Mouse (Mus musculus) ES-CJ7 (cell line): ENCODE results near the gene Stard9.

ENCODE experiments used
- DNase-seq: peaks from one replicate; pipeline ENCODE4 v3.0.0; 2011; ENCODE audit warnings: low read depth, low spot score

Gene Stard9

DNA sequence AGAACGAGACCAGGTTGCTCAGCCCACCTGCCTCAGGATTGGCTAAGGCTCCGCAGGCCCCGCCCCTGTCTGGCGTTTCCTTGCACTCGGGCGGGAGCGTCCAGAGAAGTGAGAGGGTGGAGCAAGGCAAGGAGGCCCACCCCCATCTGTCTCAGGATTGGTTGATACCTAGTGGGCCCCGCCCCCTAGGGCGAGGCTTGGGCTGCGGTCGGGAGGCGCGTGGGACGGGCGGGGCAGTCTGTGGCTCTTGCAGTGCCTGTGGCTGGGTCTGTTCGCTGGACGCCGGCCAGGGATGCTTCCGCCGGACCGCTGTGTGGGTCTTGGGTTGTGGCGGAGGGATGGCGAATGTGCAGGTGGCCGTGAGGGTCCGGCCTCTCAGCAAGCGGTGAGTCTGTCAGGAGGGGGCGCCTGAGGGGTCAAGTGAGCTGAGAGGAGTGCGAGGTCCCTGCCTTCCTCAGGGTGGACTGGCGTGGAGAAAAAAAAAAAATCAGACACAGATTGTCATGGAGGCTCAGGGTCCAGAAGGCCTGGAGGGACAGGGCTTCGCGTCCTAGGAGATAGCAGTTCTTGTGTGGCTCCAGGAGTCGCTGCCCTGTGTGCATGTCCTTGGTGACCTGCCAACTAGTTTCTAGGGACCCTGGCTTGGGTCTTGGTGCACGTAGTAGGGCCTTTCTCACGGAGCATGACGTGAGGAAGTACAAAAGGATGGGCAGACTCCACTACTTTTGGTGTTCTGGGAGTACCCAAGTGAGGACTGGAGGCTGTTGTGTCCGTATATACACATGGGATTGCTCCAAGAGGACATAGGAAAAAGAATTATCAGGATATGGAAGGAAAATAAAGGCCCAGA is at the start of gene Stard9:
Stard9 (plus strand) TSS at position 236 of the 850 bp plus-strand sequence.
- peak; percentile 98 for DNase-seq

DNA sequence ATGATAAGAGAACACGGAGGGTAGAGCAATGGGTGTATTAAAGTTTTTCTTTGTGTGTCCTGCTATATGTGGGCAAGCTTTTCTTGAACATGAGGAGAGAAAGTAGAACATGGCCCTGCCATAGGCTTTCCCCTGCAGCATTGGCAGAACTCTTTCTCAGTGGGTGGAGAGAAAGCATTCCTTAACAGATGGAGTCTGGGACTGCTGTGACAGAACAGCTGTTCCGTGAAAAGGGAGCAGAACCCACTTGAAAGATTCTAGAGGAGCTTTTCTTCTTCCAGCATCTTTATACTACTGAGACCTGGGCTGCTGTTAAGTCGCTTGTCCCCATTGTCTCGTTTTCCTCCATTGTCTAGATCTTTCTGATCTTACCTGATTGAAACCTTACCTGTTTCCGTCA is 39.2 kb upstream of the Stard9 start:
- no peak for DNase-seq

DNA sequence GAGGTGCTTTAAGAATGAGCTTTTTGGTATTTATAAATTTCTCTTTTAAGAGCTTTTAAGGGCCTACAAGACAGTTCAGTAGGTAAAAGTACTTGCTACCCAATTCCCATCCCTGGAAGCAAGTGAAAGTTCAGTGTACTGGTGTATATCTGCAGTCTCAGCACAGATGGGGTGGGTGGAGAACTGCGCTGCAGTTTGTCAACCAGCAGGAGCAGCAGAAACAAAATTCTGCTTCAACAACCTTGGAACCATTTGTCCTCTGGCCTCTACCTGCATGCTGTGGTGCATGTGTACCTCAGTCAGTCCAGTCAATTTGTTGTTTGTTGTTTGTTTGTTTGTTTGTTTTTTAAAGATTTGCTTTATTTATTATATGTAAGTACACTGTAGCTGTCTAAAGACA is 36.7 kb upstream of the Stard9 start:
- DNase-seq, result peak; percentile 21

DNA sequence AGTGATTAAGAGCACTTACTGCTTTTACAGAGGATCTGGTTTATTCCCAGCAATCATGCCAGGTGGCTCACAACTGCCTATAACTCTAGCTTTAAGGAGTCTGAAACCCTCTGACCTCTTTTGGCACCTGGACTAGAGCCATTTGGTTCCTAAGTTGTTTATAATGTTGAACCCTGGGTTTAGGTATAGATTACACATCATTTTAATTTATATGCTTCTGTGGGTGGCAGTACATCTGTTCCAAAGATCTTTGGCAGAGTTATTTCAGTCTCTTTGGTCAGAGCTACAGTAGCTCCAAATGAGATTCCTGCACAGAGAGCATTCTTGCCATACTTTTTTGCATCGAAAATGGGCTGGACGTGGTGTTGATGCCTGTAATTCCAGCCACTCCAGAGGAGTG is 31.2 kb upstream of the Stard9 start:
- no peak for DNase-seq

DNA sequence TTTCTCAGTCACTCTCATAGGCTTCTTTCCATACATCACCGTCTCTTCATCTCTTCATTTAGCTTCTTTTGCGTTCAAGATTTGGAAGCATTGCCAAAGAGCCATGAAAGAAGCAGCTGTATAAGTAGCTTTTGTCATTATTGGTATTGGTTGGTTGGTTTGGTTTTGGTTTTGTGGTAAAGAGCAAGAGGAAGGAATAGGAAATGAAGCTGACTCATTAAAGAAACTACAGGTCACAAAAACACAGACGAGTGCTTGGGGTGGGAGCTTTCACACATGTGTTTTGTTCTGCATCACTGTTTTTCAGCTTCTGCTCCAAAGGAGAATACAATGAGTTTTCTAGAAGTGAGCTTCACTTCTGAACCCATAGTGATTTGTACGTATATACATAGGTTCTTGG is 29.4 kb upstream of the Stard9 start:
- no peak for DNase-seq

DNA sequence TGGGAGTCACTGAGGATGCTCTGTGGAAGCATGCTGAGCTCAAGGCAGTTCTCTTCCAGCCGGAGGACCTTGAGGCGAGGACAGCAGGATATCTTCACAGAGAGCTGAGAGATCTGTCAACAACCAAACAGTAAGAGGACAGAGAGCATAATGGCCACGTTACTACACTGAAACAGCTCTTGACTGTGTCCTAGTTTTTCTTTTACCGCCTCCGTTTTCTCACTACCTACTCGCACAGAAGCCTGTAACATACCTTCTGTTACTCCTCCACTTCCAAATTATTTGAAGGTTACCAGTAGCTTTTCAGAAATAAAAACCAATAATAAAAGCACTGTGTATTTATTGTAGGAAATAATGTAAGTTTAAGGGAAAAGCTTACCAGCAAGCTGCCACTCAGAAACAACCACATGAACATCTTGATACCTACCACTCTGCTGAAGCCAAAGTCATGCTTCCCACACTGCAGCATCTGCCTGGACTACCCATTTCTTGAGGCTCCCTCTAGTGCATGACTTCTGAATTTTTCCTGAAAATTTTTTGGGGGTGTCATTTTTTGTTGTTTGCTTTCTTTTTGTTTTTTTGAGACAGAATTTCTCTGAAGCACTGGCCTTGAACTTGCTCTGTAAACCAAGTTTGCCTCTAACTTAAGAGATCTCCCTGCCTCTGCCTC is 22.8 kb upstream of the Stard9 start:
- DNase-seq, result no peak

DNA sequence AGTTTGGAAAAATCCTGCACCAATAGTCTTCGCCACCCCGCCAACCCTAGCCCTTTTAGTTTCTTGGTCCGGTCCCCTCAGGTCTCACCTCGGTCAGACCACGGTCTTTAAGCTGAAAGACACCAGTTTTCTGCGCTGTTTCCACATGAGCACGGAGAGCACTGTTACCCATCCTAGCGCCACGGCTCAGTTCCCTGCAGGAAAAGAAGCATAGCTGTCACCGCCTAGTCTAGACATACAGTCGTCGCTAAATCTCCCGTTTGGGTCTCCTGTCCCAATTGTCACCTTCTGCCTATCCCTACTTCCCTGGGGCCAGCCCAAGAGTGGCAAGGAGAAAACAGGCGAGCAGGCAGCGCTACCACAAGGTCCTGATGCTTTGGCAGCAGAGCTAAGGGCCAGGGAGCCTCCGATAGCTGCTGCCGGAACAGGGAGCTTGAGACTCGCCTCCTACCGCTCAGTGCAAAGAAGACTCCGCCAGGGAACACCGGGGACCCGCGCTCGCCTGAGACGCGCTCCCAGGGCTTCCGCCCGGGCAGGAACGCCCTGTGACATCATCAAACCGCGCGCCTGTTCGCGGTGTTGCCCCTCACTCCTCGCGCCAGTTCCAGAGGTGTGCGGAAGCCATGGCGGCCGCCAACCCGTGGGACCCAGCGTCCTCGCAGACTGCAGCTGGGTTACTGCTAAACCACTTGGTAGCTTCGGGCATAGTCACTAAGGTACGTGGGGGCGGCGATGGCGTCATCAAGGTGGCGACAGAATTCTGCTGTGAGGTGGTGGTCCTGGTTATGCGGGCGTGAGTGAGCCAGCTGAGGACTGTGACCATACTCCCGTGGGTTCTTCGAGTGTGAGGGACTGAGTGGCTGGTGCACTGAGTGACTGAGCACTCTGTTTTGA is 19.8 kb upstream of the Stard9 start, which contains the start of the genes Haus2 and Lrrc57:
Haus2 (plus strand) TSS at position 554 of the 894 bp plus-strand sequence.
Lrrc57 (minus strand) TSS at position 691 of the 894 bp plus-strand sequence.
- DNase-seq, result peak; percentile 93

DNA sequence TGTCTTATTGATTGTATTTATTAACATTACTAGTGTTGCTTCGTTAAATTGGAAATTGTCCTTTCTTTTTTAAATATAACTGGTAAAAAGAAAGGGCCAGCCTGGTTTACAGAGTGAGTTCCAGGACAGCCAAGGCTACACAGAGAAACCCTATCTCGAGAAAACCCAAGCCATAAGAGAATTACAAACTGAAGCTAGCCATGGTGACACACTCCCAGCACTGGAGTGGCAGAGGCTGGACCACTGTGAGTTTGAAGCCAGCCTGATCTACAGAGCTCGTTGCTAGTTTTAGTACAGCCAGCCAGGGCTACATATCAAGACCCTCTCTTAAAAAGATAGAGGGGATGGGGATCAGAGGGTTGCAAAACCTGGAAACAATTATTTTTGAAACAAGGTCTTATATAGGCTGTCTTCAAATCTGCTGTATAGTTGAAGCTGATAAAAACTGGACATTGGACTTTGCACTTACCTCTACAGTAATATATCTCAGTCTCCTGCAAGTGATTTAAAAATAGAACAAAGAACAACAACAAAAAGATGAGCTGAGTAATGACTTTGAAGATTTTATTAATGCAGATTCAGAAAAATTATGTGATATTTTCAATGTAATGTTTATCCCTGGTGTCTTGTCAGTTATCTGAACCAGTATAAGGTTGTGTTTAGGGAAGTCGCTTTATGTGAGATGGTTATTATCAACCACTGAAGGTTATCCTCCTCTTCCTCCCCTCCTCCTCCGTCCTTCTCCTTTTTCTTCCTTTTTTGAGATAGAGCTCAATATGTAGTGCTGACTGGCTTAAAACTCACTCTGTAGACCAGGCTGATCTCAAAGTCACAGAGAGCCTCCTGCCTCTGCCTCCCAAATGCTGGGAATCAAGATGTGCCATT is 12.4 kb upstream of the Stard9 start:
- DNase-seq, result no peak

DNA sequence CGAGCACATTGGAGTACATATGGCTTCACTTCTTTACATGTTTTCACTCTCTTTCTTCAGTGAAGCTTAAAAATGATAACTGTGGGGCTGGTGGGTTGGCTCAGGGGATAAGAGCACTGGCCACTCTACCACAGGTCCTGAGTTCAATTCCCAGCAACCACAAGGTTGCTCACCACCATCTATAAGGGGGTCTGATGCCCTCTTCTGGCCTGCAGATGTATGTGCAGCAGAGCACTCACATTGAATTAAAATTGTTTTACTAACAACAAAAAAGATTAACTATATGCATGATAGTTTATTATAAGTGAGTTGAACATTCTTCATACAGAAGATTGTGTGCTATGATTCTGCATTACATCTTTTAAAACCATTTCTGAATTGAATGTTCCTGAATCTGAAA is 9.4 kb upstream of the Stard9 start:
- DNase-seq, result peak; percentile 14

DNA sequence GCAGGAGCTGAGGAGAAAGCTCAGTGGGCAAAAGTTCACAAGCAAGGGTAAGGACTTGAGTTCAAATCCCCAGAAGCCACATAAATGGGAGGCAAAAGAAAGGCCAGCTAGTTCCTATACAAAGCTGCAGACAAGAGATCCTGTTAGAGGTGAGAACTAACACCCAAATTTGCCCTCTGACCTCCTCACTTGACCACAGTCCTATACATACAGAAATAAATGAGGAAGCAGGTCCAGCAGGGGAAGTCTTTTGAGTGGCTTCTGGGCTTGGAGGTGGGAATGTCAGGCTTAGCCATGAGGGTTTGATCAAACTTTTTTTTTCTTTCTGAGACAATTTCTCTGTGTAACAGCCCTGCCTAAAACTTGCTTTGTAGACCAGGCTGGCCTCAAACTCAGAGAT is 6.0 kb upstream of the Stard9 start:
- DNase-seq, result no peak

DNA sequence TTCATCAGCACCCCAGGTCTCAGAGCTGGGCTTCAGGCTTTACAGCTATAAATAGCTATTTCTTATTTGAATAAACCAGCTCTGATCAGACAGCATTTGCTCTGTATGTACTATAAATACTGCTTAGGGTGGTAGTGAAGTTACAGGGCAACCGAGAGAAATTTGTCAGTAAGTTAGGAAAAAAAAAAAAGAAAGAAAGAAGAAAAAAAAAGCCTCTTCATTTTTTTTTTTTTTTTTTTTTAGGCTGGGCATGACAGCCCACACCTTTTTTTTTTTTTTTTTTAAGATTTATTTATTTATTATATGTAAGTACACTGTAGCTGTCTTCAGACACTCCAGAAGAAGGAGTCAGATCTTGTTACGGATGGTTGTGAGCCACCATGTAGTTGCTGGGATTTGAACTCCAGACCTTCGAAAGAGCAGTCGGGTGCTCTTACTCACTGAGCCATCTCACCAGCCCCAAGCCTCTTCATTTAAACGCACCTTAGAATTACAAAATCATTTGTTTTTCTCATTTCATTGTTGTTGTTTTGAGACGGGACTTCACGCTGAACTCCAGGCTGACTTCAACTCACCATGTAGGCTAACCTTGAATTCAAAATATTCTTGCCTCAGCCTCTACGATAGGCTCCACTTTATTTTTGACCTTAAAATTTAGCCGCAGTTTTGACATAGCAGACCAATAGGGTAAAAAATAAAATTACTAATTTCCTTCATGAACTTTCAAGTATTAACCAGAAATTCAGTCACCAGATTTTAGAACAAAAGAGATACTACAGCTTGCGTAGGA is 650 bp upstream of the Stard9 start:
- no peak for DNase-seq

DNA sequence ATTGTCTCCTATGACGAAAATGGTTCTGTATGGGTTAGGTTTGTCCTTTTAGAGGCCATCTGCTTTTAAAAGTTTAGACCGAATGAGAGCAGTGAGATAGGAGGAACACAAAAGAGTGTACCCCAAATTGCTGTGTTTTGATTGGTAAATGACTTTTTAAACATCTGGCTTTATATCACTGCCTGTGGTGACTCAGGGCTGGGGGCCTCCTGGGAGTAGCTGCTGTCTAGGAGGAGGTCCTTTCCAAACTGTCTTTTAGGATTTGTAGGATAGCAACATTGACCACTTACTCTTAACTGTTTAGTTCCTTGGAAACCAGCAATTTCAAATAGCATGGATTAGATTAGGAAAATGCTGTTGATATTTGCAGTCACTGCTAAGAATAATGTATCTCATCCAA is 1.3 kb downstream of the Stard9 start:
- DNase-seq, result no peak

DNA sequence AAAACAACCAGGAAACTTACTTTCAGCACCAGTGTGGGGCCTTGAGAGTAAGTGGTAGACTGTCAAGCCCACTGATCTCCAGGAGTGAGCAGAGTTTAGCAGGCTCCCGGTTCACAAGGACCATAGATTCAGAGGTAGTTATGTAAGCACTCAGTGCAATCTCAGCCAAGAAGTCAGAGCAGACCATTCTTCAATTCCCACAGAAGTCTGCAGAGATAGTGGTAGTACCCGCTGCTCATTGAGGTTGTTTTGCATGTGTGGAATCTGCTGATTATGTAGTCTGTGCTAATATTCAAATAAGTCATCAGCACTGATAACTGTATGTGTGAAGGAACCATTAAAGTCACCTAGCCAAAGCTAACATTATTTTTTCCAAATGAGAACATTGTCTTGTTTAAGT is 1.7 kb downstream of the Stard9 start:
- DNase-seq, result no peak

DNA sequence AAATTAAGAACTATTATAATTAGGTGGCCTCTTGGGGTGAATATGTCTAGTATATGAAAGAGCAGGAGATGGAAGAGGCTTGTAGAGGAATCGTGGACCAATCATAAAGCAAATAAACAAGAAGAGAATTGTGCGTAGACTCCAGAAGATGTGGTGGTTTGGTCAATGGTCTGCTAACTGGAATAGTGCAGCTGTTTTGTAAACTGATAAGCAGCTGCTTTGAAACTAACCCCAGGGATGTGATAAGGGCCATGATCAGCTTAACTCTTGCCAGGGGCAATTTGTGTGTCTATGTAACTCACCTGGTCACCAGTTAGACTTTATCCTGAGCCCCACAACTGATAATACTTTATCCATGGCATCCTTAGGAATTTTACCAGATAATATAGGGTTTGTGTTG is 2.6 kb downstream of the Stard9 start:
- no peak for DNase-seq

DNA sequence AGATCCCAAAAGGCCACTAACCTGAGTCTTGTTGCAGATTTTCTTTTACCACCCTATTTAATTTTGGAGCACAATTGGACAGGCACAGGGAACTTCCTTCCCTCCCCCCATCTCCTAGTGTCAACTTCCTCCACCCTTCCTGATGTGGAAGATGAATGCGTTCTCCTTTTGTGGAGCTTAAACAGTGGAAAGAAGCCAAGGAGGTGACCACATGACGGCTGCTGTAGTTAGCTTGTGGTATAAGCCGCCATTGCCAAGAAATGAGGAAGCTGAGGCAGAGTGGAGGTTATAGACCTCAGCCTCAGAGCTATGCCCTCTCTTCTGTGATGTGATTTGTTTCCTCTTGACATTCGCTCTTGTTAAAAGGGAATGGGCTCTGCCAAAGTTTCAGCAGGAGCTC is 3.0 kb downstream of the Stard9 start:
- no peak for DNase-seq

DNA sequence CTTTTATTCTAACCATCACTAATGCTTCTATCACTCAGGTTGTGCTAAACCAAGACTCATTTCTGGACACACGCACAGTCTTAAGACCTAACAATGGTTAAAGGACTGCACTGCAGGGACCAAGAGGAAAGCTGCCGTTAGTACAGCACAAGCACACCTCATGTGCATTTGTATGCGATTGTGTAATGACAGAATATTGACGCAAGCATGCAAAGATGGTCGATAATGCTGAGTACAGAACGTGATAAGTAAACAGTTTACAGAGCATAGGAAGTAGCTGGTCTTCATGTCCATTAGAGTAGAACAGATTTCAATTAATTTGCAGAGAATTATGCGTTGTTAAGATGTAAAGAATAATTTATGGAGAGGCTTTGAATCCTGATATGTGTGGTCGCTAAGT is 11.9 kb downstream of the Stard9 start:
- DNase-seq, result no peak

DNA sequence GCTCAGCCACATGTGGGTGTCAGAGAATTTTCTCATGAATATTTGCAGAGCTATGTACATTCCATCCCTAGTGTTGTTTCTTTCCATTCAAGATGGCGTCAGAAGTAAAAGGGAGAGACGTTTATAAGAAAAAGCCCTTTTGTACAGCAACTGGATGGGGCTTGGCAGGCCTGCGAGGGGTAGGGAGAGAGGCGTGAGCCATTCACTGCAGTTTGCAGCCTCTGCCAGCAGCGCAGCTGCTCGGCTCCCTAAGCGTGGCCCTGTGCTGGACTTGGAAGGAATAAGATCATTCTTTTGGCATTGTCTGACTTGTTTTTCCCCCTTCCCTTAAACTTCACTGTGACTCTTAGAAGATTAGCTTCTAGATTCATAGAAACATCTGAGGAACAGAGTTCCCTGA is 14.9 kb downstream of the Stard9 start:
- DNase-seq, result no peak

DNA sequence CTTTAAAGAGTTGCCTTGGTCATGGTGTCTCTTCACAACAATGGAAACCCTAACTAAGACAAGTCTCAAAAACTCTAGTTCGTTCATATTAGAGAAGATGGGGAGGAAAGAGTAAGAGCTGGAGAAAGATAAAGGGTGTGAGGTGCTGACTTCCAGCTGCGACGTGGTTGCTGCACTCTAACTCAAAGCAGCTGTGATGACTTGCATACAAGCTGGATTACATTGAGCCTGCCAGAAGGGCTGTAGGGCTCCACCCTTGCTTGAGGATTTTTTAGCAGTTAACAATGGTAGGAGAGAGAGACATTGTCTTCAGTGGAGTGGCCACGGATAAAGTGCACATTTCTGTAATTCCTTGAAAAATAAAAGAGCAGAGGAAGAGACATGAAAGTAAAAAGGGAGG is 17.9 kb downstream of the Stard9 start:
- no peak for DNase-seq

DNA sequence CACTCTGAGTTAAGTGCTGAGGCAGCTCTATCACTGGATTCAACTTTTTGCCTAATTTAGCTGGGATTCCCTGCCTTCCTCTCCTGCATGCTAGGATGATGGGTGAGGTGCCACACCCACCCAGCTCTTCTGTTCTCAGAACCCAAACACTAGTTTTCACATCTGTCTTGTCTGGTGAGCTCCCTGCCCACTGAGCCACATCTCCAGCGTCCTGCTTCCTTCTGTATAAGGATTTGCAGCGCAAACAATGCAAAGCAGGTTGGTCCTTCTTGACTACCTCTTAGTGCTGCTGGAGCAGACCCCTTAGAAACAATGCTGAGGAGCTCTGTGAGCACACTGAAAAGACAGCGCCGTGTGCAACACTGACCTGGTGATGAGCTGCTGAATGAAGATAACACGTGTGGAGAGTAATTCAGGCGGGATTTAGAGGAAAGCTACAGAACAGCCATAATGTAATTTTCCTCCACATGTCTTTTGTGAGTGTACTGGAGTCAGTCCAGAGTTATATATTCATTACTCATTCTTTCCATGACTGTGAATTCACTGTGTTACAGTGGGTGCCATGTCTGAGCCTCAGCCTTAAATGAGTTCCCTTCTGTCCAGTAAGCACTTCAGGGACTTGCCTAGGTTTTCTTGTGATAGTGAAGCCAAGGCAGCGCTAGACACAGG is 23.5 kb downstream of the Stard9 start:
- no peak for DNase-seq

DNA sequence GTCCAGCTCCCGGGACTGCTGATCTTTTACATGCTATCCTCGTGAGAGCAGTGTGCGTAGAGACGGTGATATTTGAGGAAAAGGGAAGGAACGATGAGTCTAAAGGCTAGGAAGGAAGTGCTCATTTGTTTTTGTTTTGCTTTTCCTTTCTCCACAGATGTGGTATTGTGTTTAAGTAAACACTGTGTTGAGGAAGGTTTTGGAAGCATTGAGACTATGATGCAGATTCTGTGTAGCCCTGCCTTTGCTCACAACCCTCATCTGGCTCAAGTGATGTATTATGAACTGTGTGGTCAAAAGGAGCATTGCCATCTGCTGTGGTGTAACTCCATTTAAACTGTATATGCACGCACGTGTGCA is 24.0 kb downstream of the Stard9 start:
- no peak for DNase-seq
